Mouse (Mus musculus): Measurements from ENCODE around the gene Hoxc10.

The Hoxc10 gene

GRCm38 (mm10) chr15:103011928-103012486 lies 45.4 kb downstream of the Hoxc10 start:
- DNase-seq (ENCODE audit: low spot score): no peak

- peak; percentile 31 for DNase-seq (ENCODE audit: low spot score)
These were observed 46.8 kb downstream of the Hoxc10 start for GRCm38 (mm10) chr15:103013238-103013984.

- no peak for DNase-seq (ENCODE audit: low spot score)
These were observed 47.8 kb downstream of the Hoxc10 start for GRCm38 (mm10) chr15:103014166-103015008.

- DNase-seq (ENCODE audit: low spot score): no peak
These were observed 48.4 kb downstream of the Hoxc10 start for GRCm38 (mm10) chr15:103015009-103015399.

GRCm38 (mm10) chr15:103015406-103016166 lies 49.0 kb downstream of the Hoxc10 start:
- no peak for DNase-seq (ENCODE audit: low spot score)

GRCm38 (mm10) chr15:103018636-103019035 lies 52.0 kb downstream of the Hoxc10 start, which contains the start of gene Hoxc4:
Gene Hoxc4 (plus strand): TSS chr15:103018934.
- no peak for DNase-seq (ENCODE audit: low spot score)

- no peak for DNase-seq (ENCODE audit: low spot score)
These were observed 54.4 kb downstream of the Hoxc10 start for GRCm38 (mm10) chr15:103020899-103021418.
